Mouse (Mus musculus) olfactory bulb, adult 2 months (tissue): ENCODE data around the gene Arrdc2.

Experiments used
- CTCF ChIP-seq: fragments of 200-500 bp; IDR thresholded peaks from 2 replicates; pipeline ENCODE4 v1.5.1; 2012; ENCODE audit warnings: low read depth, mild to moderate bottlenecking, low read length, moderate library complexity; ENCODE audit not compliant: insufficient read depth
- POLR2A ChIP-seq: fragments of 200-500 bp; IDR thresholded peaks from 2 replicates; pipeline ENCODE4 v1.6.1; 2012; ENCODE audit warnings: mild to moderate bottlenecking, low read depth, low read length, moderate library complexity; ENCODE audit not compliant: insufficient read depth

DNA sequence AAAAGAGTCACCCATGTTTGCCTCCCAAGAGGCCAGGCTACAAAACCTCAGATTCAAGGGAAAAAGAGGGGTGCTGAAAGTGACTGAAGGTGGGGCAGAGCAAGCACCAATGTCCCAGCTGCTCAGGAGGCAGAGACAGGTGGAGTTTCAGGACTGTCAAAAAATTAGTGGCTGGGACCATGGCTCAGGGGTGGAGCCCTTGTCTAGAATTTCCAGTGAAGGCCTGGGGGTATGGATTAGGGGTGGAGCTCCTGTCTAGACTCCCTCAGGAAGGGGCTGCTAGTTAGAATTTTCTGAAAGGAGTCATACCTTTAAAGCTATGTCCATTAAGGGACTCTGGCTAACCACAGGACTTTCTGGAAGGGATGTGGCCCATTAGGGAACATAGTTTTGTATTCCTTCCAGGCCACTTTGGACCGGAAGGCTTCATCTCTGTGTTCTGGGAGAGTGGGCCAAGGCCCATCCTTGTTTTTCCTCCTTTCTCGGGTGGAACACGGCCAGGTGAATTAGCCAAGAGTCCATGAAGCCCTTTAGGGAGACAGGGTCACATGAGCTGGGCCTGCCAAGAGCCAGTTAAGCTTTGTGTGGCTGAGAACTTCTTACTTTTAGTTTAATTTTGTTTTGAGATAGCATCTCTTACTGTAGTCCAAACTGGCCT, 9.9 kb upstream of the Arrdc2 start:
- TF ChIP-seq POLR2A (no peak), CTCF (no peak)
